Mouse (Mus musculus): Measurements from ENCODE around the gene Fbxl17. TPM values are rescaled to one million over a fixed set of nuclear protein-coding genes. Genes with fewer than 3 reads are reported as not detected.

Fbxl17 gene
- total and polyA plus RNA-seq, 3 experiments, result 7.8 to 25.9 (median 25.5) TPM

DNA sequence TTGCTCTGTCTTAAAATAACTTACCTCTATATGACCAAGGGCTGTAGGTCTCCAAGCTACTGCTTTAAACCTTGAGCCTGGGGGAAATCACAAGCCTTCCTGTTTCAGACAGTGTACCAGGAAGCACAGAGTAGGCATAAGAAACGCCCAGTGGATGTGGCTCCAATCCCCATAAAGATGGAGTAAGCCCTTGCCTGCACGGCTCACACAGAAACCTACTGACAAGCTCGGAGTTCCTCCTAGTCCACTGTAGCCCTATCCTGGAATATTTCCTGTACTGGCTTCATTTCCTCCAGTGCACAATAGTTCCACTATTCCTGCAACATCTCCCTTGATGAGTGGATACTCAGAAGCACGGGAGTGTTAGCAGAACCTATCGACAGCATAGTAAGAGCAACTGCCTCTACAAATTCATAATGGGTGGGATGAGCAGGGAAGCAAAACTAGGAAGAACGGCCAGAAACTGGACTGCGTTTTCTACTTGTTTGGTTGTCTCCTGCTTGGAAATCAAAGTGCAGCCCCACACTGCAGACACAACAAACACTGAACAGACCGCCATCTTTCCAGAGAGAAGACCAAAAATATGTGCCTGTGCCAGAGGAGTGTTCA lies 7.0 kb downstream of the Fbxl17 start:
- Histone ChIP-seq H3K27me3 (ENCODE audit: control insufficient read depth, insufficient read depth, low read length) (no peaks in the 10 kb centered on the region), H3K27ac (peak overlapping the region; percentile 40), H3K9ac (ENCODE audit: low read depth, low read length) (peak overlapping the region; percentile 13), H3K79me2 (replicated peaks; ENCODE audit: control insufficient read depth, insufficient read depth, low read length) (peaks cover 6% of the 10 kb centered on the region), H3K4me3 (peak overlapping the region; percentile 32), H3K36me3 (ENCODE audit: control insufficient read depth, insufficient read depth, low read length) (peaks cover 9% of the 10 kb centered on the region), H3K4me1 (ENCODE audit: control insufficient read depth, insufficient read depth, low read length) (peaks cover 15% of the 10 kb centered on the region)
- peak; percentile 14; the same call in 1 of the 2 replicates for TF ChIP-seq POLR2A (IDR thresholded peaks at IDR 0.05; ENCODE audit: insufficient read depth, low read depth, low read length)
- TF ChIP-seq EP300 (IDR thresholded peaks at IDR 0.05; ENCODE audit: insufficient read depth, low read depth, low read length), result no peak
- 29% methylated on average over 8 of the region's 8 CpGs for WGBS
- intact Hi-C loops (cut with DNase I), result loop anchor here (10.0 kb wide), 1 partner anchor 372 kb away; the partner anchor contains the start of genes A930002H24Rik and Fer
- DNase-seq, result peak; percentile 27 to 32

DNA sequence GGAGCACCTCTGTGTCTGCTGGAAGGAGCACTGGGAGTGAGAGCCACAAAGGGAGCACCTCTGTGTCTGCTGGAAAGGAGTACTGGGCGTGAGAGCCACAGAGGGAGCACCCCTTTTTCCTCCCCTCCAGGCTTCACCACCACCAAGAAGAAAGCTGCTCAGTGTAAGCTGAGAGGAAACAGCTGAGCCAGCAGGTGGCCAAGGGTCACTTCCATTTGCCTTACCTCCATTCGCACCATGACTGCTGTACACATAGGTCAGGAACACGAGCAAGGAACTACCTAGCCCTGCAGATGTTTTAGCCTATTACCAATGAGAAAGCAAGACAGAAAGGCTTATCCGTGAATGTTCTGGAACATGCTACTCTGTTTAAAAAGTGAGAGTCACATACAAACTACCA lies 10.3 kb downstream of the Fbxl17 start:
- TF ChIP-seq CTCF (IDR thresholded peaks at IDR 0.05) (no peak), POLR2A (IDR thresholded peaks at IDR 0.05; ENCODE audit: insufficient read depth, low read depth, low read length) (no peak), EP300 (IDR thresholded peaks at IDR 0.05; ENCODE audit: insufficient read depth, low read depth, low read length) (no peak)
- intact Hi-C loops (cut with DNase I), result no loop called here
- 84% methylated on average over 4 of the region's 4 CpGs for WGBS
- Histone ChIP-seq H3K4me3 (no peak overlapping the region), H3K27ac (no peak overlapping the region), H3K4me1 (ENCODE audit: control insufficient read depth, insufficient read depth, low read length) (peaks cover 5% of the 10 kb centered on the region), H3K9ac (ENCODE audit: low read depth, low read length) (no peak overlapping the region), H3K79me2 (replicated peaks; ENCODE audit: control insufficient read depth, insufficient read depth, low read length) (no peaks in the 10 kb centered on the region; the same call in 1 of the 2 replicates), H3K36me3 (ENCODE audit: control insufficient read depth, insufficient read depth, low read length) (peaks cover 2% of the 10 kb centered on the region; the same call in 1 of the 2 replicates), H3K27me3 (ENCODE audit: control insufficient read depth, insufficient read depth, low read length) (no peaks in the 10 kb centered on the region)
- no peak for DNase-seq

DNA sequence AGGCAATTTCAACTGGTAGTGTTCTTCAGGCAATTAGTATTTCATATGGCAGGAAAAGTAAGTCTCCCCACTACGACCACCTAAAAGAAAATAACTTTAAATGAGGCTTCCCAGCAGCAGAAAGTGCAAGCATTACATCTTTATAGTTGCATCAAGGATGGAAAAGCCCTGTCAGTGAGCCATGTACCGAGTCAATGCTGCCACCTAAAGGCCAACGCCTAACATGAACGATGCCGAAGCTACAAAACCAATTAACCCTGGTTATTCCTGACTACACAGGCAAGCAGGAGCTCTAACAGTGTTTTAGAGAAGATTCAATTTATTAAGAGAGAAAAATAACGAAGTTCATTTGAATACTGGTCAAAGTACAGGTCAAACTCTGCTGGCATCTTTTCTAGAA lies 32.0 kb downstream of the Fbxl17 start:
- WGBS, result 6% methylated on average over 6 of the region's 6 CpGs
- no peak overlapping the region for H3K9ac ChIP-seq (ENCODE audit: low read depth, low read length)
- H3K27ac ChIP-seq, result no peak overlapping the region
- peaks cover 4% of the 10 kb centered on the region for H3K36me3 ChIP-seq (ENCODE audit: control insufficient read depth, insufficient read depth, low read length)
- intact Hi-C loops (cut with DNase I), result loop anchor here (1.0 to 2.0 kb wide), 3 partner anchors 34 to 144 kb away; no protein-coding TSS in a partner anchor
- TF ChIP-seq POLR2A (IDR thresholded peaks at IDR 0.05; ENCODE audit: insufficient read depth, low read depth, low read length) (no peak), CTCF (IDR thresholded peaks at IDR 0.05) (peak; percentile 95), EP300 (IDR thresholded peaks at IDR 0.05; ENCODE audit: insufficient read depth, low read depth, low read length) (peak; percentile 91)
- no peak overlapping the region for H3K4me3 ChIP-seq
- DNase-seq, result peak; percentile 57 to 60
- no peaks in the 10 kb centered on the region for H3K27me3 ChIP-seq (ENCODE audit: control insufficient read depth, insufficient read depth, low read length)
- H3K4me1 ChIP-seq (ENCODE audit: control insufficient read depth, insufficient read depth, low read length), result peaks cover 2% of the 10 kb centered on the region
- 0 out of 2 replicates have a peak, but pooled peaks cover under 1% of the 10 kb centered on the region for H3K79me2 ChIP-seq (replicated peaks; ENCODE audit: control insufficient read depth, insufficient read depth, low read length)

DNA sequence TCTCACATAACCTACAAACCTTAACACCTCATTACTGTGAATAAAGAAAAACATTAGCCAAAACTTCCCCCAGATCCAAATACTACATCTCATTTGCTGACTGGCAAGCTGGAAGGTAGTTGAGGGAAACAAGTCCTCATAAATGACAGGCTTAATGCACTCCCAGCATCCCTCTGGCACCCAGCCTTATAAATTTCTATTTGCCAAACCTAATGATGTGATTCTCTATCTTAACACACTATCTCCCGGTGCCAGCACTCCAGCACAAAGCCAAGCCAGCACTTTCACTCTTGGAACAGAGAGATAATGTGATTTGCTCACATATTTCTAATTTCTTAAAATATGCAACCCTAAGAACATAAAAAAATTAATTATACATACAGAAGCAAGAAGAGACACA lies 34.6 kb downstream of the Fbxl17 start:
- H3K27ac ChIP-seq, result no peak overlapping the region
- H3K27me3 ChIP-seq (ENCODE audit: control insufficient read depth, insufficient read depth, low read length), result no peaks in the 10 kb centered on the region
- TF ChIP-seq POLR2A (IDR thresholded peaks at IDR 0.05; ENCODE audit: insufficient read depth, low read depth, low read length), result no peak
- TF ChIP-seq EP300 (IDR thresholded peaks at IDR 0.05; ENCODE audit: insufficient read depth, low read depth, low read length), result no peak
- no peak for TF ChIP-seq CTCF (IDR thresholded peaks at IDR 0.05)
- H3K4me1 ChIP-seq (ENCODE audit: control insufficient read depth, insufficient read depth, low read length), result peaks cover 4% of the 10 kb centered on the region
- no peak overlapping the region for H3K9ac ChIP-seq (ENCODE audit: low read depth, low read length)
- H3K36me3 ChIP-seq (ENCODE audit: control insufficient read depth, insufficient read depth, low read length), result peaks cover 9% of the 10 kb centered on the region
- DNase-seq, result no peak
- H3K79me2 ChIP-seq (replicated peaks; ENCODE audit: control insufficient read depth, insufficient read depth, low read length), result 0 out of 2 replicates have a peak, but pooled peaks cover 1% of the 10 kb centered on the region
- WGBS, result 44% methylated on average over 1 of the region's 1 CpGs
- H3K4me3 ChIP-seq, result no peak overlapping the region
- intact Hi-C loops (cut with DNase I), result no loop called here

DNA sequence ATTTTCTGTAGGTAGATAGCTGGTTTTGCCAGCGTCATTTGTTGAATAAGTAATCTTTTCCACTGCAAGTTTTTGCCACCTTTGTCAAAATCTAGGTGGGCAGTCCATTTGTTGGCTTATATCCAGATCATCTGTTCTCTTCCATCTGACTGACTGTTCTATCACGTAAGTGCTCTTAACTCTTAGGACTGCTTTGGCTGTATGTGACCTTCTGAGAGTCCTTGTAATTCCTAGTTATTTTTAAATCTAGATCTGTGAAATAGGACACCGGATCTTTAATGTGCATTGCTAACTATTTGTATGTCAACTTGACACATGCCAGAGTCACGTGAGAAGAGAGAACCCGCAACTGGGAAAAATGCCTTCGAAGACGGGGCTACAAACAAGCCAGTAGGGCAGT lies 37.3 kb downstream of the Fbxl17 start:
- TF ChIP-seq POLR2A (IDR thresholded peaks at IDR 0.05; ENCODE audit: insufficient read depth, low read depth, low read length), result no peak
- no peak for TF ChIP-seq EP300 (IDR thresholded peaks at IDR 0.05; ENCODE audit: insufficient read depth, low read depth, low read length)
- TF ChIP-seq CTCF (IDR thresholded peaks at IDR 0.05), result no peak

More for the DNA sequence above, 37.3 kb downstream of the Fbxl17 start:
- Histone ChIP-seq H3K79me2 (replicated peaks; ENCODE audit: control insufficient read depth, insufficient read depth, low read length) (0 out of 2 replicates have a peak, but pooled peaks cover 1% of the 10 kb centered on the region), H3K4me3 (no peak overlapping the region), H3K9ac (ENCODE audit: low read depth, low read length) (no peak overlapping the region), H3K27ac (no peak overlapping the region), H3K4me1 (ENCODE audit: control insufficient read depth, insufficient read depth, low read length) (peaks cover 4% of the 10 kb centered on the region), H3K27me3 (ENCODE audit: control insufficient read depth, insufficient read depth, low read length) (no peaks in the 10 kb centered on the region), H3K36me3 (ENCODE audit: control insufficient read depth, insufficient read depth, low read length) (peaks cover 9% of the 10 kb centered on the region)
- no peak for DNase-seq
- intact Hi-C loops (cut with DNase I), result no loop called here
- 72% methylated on average over 7 of the region's 7 CpGs for WGBS
